Mouse (Mus musculus) bone marrow macrophage, adult 2 months (primary cell): Measurements from ENCODE around the gene Actr1b.

ENCODE experiments used
- CTCF ChIP-seq: IDR thresholded peaks from 2 replicates; pipeline ENCODE4 v1.5.1; 2012; ENCODE audit warnings: low read depth, mild to moderate bottlenecking, low read length, moderate library complexity
- POLR2A ChIP-seq: IDR thresholded peaks from 2 replicates; pipeline ENCODE4 v1.6.1; 2012; ENCODE audit warnings: mild to moderate bottlenecking, low read depth, low read length, borderline replicate concordance

- TF ChIP-seq POLR2A: no peak
- TF ChIP-seq CTCF: no peak
These were observed 39.3 kb downstream of the Actr1b start for GRCm38 (mm10) chr1:36674936-36675335.
